Mouse (Mus musculus): ENCODE data around the gene Slc5a3. TPM values are rescaled to one million over a fixed set of nuclear protein-coding genes. Genes with fewer than 3 reads are reported as not detected.

The Slc5a3 gene
- total and polyA plus RNA-seq, 3 experiments, result 1.7 to 4.1 (median 2.2) TPM

DNA sequence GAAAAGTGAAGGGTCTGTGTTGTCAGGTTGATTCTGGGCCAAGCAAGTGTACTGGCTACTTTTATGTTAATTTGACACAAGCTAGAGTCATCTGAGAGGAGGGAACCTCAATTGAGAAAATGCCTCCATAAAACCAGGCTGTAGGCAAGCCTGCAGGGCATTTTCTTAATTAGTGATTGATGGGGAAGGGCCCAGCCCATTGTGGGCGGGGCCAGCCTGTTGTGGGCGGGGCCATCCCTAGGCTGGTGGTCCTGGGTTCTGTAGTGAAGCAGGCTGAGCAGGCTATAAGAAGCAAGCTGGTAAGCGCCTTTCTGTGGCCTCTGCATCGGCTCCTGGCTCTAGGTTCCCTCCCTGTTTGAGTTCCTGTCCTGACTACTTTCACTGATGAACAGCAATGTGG, 69.1 kb downstream of the Slc5a3 start:
- no peak for TF ChIP-seq PAX5 (IDR thresholded peaks at IDR 0.05; ENCODE audit: low read length)
- no peak for TF ChIP-seq MEF2A (IDR thresholded peaks at IDR 0.05; ENCODE audit: borderline replicate concordance, low read depth, low read length)
- no peak for TF ChIP-seq POLR2A (IDR thresholded peaks at IDR 0.05; ENCODE audit: low read depth, low read length)
- TF ChIP-seq TBP (conservative IDR thresholded peaks at IDR 0.05; ENCODE audit: low read depth, low read length), result no peak
- TF ChIP-seq NRF1 (IDR thresholded peaks at IDR 0.05; ENCODE audit: low read depth, low read length), result no peak
- no peak for TF ChIP-seq HCFC1 (IDR thresholded peaks at IDR 0.05; ENCODE audit: low read depth, low read length)
- TF ChIP-seq ZNF384 (IDR thresholded peaks at IDR 0.05; ENCODE audit: low read depth, low read length), result no peak
- no peak for TF ChIP-seq UBTF (IDR thresholded peaks at IDR 0.05; ENCODE audit: low read depth, low read length)
- TF ChIP-seq MXI1 (IDR thresholded peaks at IDR 0.05; ENCODE audit: low read depth, low read length), result no peak
- no peak for TF ChIP-seq USF1 (IDR thresholded peaks at IDR 0.05; ENCODE audit: low read depth, low read length)
- TF ChIP-seq MAX (IDR thresholded peaks at IDR 0.05; ENCODE audit: low read length), result no peak
- no peak for TF ChIP-seq ZMIZ1 (IDR thresholded peaks at IDR 0.05; ENCODE audit: low read depth, low read length)
- dilution Hi-C loops (cut with MboI; ENCODE audit: extremely low pct_ligation_motif_present, extremely low pct_unique_long_range_greater_than_20kb, low sequenced_read_pairs), result no loop called here
- Histone ChIP-seq H3K4me1 (ENCODE audit: control insufficient read depth in 1 of 2, insufficient read depth in 2 of 2) (peaks cover 0 to 4% of the 10 kb centered on the region in 2 experiments; a peak in 1 of 4 replicates), H3K79me2 (replicated peaks; ENCODE audit: control insufficient read depth, extremely low read depth, insufficient read depth, poor library complexity, severe bottlenecking) (no peaks in the 10 kb centered on the region), H3K36me3 (replicated peaks in 1 of 2; ENCODE audit: control insufficient read depth in 1 of 2, insufficient read depth in 1 of 2, low read length in 1 of 2) (no peaks in the 10 kb centered on the region), H3K27me3 (replicated peaks) (peaks cover 2% of the 10 kb centered on the region), H3K9me3 (replicated peaks; ENCODE audit: low read length) (peaks cover 10% of the 10 kb centered on the region), H3K4me2 (ENCODE audit: insufficient read depth, low read depth, poor library complexity, severe bottlenecking) (no peak overlapping the region), H3K4me3 (replicated peaks in 1 of 3; ENCODE audit: low read depth in 2 of 3, low read length in 2 of 3, poor library complexity in 1 of 3) (no peak overlapping the region), H3K9ac (ENCODE audit: insufficient read depth, low read depth) (no peak overlapping the region), H3K27ac (ENCODE audit: insufficient read depth, low read depth) (no peak overlapping the region)
- no peak for DNase-seq (ENCODE audit: extremely low read depth)
- in situ Hi-C loops (cut with MboI; ENCODE audit: low pct_ligation_motif_present, low pct_unique_long_range_greater_than_20kb, low sequenced_read_pairs), result no loop called here

DNA sequence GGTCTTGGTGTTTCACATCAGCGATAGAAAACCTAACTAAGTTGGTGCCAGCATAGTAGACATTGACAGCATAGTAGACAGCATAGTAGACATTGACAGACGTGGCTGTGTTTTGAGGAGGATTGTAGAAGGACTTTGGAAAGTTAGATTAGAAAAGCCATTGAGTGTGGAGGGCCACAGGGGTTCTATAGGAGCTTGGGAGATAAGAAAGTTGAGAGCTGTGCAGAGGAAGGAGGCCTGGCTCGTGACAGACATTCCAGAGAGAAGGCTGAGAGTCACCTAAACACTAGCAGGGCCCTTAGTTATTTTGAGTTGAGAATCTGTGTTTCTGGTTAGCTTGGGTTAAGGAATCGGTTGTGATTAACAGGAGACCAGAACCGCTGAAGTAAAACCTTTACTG, 69.5 kb downstream of the Slc5a3 start:
- Histone ChIP-seq H3K79me2 (replicated peaks; ENCODE audit: control insufficient read depth, extremely low read depth, insufficient read depth, poor library complexity, severe bottlenecking) (no peaks in the 10 kb centered on the region), H3K9me3 (replicated peaks; ENCODE audit: low read length) (peaks cover 10% of the 10 kb centered on the region), H3K4me2 (ENCODE audit: insufficient read depth, low read depth, poor library complexity, severe bottlenecking) (no peak overlapping the region), H3K36me3 (replicated peaks in 1 of 2; ENCODE audit: control insufficient read depth in 1 of 2, insufficient read depth in 1 of 2, low read length in 1 of 2) (no peaks in the 10 kb centered on the region), H3K9ac (ENCODE audit: insufficient read depth, low read depth) (no peak overlapping the region), H3K4me3 (replicated peaks in 1 of 3; ENCODE audit: low read depth in 2 of 3, low read length in 2 of 3, poor library complexity in 1 of 3) (no peak overlapping the region), H3K27ac (ENCODE audit: insufficient read depth, low read depth) (no peak overlapping the region), H3K27me3 (replicated peaks) (peaks cover 2% of the 10 kb centered on the region), H3K4me1 (ENCODE audit: control insufficient read depth in 1 of 2, insufficient read depth in 2 of 2) (peaks cover 0 to 4% of the 10 kb centered on the region in 2 experiments; a peak in 1 of 4 replicates)
- in situ Hi-C loops (cut with MboI; ENCODE audit: low pct_ligation_motif_present, low pct_unique_long_range_greater_than_20kb, low sequenced_read_pairs), result no loop called here
- TF ChIP-seq ETS1 (conservative IDR thresholded peaks at IDR 0.05; ENCODE audit: low read depth, low read length) (no peak), EP300 (IDR thresholded peaks at IDR 0.05; ENCODE audit: low read length) (no peak), MEF2A (IDR thresholded peaks at IDR 0.05; ENCODE audit: borderline replicate concordance, low read depth, low read length) (no peak), CTCF (conservative IDR thresholded peaks at IDR 0.05 in 1 of 2, IDR thresholded peaks at IDR 0.05 in 1 of 2; ENCODE audit: low read depth in 2 of 2, low read length in 2 of 2) (no peak), RAD21 (IDR thresholded peaks at IDR 0.05; ENCODE audit: low read depth, low read length) (no peak), USF1 (IDR thresholded peaks at IDR 0.05; ENCODE audit: low read depth, low read length) (no peak), GABPA (IDR thresholded peaks at IDR 0.05; ENCODE audit: insufficient replicate concordance, low read depth, low read length) (no peak), MYC (IDR thresholded peaks at IDR 0.05; ENCODE audit: low read depth, low read length) (no peak), USF2 (conservative IDR thresholded peaks at IDR 0.05; ENCODE audit: low read depth, low read length) (no peak), TCF12 (IDR thresholded peaks at IDR 0.05; ENCODE audit: low read depth, low read length) (no peak), IRF4 (IDR thresholded peaks at IDR 0.05; ENCODE audit: low read depth, low read length) (no peak)
- DNase-seq (ENCODE audit: extremely low read depth), result no peak
- dilution Hi-C loops (cut with MboI; ENCODE audit: extremely low pct_ligation_motif_present, extremely low pct_unique_long_range_greater_than_20kb, low sequenced_read_pairs), result no loop called here

Data from CH12.LX (cell line).